Mouse (Mus musculus) left cerebral cortex, adult 6 months (tissue): Measurements from ENCODE around the gene Cyp2w1. TPM values are rescaled to one million over a fixed set of nuclear protein-coding genes. Genes with fewer than 3 reads are reported as not detected.

ENCODE experiments used
- long read RNA-seq, 2 experiments: library from polyadenylated mRNA; unstranded; transcript quantifications; one replicate each; pipeline ENCODE4 v2.0.0; 2019 to 2020
- polyA plus RNA-seq: library from polyadenylated mRNA; unstranded; fragments of <200 nt; fragmentation: Nextera tagmentation; gene quantifications from 2 replicates; pipeline ENCODE4 v1.2.3, GENCODE M21; 2021

The Cyp2w1 gene
- polyA plus RNA-seq, result not detected in 2 replicates
- long read RNA-seq, experiment 1, result 0 reads
- long read RNA-seq, experiment 2, result 0 reads

DNA sequence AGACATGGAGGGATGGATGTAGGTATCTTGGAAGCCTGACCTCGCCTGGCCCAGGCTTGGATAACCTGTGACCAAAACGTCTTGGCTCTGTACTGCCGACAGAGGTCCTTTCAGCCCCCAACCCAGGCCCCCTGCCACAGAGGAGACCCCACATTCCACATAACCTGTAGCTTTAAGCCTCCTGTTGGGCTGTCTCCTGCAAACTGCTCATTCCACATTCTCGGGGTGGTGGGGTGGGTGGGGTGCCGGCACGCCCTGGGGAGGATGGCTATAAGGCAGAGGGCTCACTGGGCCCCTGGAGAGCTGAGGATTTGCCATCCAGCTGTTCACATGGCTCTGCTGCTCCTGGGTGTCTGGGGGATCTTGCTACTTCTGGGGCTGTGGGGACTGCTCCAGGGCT is at the start of gene Cyp2w1:
Gene Cyp2w1 (plus strand): TSS at position 301 of the 400 bp plus-strand sequence.

DNA sequence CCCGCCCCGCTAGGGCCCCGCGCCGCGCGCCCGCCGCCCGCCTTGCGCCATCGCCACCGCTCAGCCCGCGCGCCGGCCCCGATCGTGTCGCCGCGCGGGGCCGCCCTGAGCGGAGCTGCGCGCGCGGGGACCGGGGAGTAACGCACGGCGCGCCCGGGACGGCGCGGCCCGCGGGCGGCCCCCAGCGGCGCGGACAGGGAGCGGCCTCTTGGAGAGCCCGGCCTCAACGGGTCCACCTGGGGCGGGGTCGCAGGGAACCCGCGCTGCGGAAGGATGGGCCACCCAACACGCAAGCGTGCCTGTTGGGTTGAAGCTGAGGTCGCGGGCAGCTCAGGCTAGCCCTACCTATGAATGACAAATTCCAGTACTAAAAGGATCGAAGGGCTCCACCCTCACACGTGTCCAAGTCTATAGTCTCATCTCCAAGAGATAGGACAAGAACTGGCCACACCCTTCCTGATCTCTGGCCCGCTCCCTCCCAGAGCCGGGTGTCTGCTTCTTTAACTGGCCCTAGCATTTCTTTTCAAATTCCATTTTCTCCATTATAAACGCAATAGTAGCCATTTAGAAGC is 26.9 kb upstream of the Cyp2w1 start, which contains the start of gene Adap1:
Gene Adap1 (minus strand): TSS at position 228 of the 572 bp plus-strand sequence.

DNA sequence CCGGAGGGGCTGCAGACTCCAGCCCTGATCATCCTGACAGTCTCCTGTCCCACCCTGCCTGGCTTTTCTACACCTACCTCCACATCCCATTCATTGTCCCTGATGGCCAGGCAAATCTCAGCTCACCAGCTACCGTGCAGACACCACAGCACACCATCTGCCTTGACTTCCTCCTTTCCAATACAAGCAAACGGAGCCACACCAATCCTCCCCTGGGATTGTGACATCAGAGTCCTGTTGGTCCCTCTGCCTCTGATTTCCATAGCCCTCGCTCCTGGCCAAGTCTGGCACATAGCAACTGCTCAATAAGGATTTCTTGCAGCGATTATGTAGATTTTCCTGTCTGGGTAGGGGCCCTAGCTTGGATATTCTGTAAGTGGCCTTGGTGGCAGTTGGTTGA is 1.3 kb upstream of the Cyp2w1 start, which contains the start of gene Cox19:
Gene Cox19 (minus strand): TSS at position 285 of the 400 bp plus-strand sequence.

DNA sequence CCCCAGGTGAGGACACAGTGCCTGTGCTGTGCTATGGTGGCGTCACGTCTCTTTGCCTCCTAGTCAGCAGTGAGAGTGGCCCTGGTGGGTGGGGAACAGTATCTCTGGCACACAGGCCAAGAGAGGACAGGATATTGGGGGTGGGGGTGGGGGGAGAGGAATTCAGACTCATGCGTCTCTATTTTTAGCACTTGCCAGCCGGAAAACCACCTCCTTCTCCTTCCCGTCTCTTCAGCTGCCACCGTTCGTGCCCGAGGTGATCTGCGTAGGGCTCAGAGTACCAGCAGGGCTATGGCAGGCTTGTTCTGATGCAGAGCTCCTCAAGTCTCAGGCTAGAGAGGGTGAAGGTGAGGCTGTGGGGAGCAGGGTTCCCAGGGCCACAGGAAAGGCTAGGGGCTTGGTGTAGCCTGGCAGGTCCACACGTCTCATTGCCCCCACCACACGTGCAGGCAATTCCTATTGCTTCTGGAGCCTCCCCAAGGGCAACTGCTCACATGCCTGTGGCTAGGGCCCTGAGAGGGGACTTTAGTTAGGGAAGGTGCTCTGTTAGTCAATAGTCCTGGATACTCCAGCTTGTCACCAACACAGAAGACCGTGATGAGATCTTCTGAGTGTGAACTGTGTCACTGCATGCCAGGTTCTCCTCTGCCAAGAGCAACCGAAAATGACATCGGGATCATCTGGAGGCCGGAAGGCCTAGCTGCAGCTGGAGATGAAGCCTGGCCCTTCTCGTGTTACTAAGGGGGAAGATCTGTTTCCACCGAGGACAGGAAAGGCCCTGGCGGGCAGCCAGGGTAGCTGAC is 25.3 kb downstream of the Cyp2w1 start, which contains the start of gene Gpr146:
Gene Gpr146 (plus strand): TSS at position 230 of the 803 bp plus-strand sequence.

DNA sequence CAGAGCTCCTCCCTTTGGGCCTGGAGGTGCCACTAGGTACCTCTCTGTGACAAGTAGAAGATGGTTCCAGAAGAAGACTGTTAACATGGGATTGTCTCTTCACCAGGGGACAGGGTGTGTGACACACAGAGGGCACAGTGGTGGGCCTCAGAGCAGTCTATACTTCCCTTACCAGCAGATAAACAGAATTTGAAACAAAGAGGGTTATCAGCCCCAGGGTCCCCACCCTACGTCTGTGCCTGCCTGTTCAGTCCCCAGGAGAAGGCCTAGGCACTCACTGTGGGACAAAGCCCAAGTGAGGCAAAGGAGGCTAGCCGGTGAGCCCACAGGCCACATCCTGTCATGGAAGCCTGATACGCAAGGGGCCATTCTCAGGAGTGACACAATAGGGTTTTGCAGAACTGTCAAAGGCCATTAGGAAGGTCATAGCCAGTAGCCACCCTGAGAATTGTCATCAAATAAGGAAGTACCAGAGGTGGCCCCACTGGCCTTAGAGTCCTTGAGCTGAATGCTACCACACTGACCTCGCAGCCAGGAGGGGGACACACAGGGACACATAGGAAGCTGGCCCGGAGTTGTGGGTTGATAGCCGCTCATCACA is 52.5 kb downstream of the Cyp2w1 start, which contains the start of gene C130050O18Rik:
Gene C130050O18Rik (plus strand): TSS at position 480 of the 601 bp plus-strand sequence.

Other genes with a start within 250 kb of the Cyp2w1 start
- gene Prkar1b, start 202.6 kb upstream of the Cyp2w1 start, polyA plus RNA-seq, result 573 and 705 TPM in 2 replicates
- 1.0 and 3.0 TPM in 2 replicates for gene Dnaaf5, start 202.4 kb upstream of the Cyp2w1 start, polyA plus RNA-seq
- 41.0 and 60.5 TPM in 2 replicates for gene Sun1, start 152.0 kb upstream of the Cyp2w1 start, polyA plus RNA-seq
- 52.9 and 96.7 TPM in 2 replicates for gene Get4, start 100.3 kb upstream of the Cyp2w1 start, polyA plus RNA-seq
- 55.0 and 60.0 TPM in 2 replicates for gene Adap1, start 27.0 kb upstream of the Cyp2w1 start, polyA plus RNA-seq
- gene Cox19, start 1.2 kb upstream of the Cyp2w1 start, polyA plus RNA-seq, result 57.7 and 65.3 TPM in 2 replicates
- 7.7 and 12.2 TPM in 2 replicates for gene Gpr146, start 25.1 kb downstream of the Cyp2w1 start, polyA plus RNA-seq
- gene C130050O18Rik, start 52.7 kb downstream of the Cyp2w1 start, polyA plus RNA-seq, result 0.33 and 0.64 TPM in 2 replicates
- 1.5 and 2.3 TPM in 2 replicates for gene Gper1, start 70.5 kb downstream of the Cyp2w1 start, polyA plus RNA-seq
- gene 3110082I17Rik, start 107.9 kb downstream of the Cyp2w1 start, polyA plus RNA-seq, result 15.0 and 15.1 TPM in 2 replicates
- gene Zfand2a, start 131.9 kb downstream of the Cyp2w1 start, polyA plus RNA-seq, result 18.5 and 18.7 TPM in 2 replicates
- gene Uncx, start 190.9 kb downstream of the Cyp2w1 start, polyA plus RNA-seq, result not detected in 2 replicates